ENCODE assay signal across 8 mouse cellular contexts in genomic region chr19:53329992-53330381, GRCm38 (mm10). TPM values are rescaled to one million over a fixed set of nuclear protein-coding genes. Genes with fewer than 3 reads are reported as not detected.
A peak's percentile ranks its signal among the peaks of the same experiment; 100 is the strongest.
DNase-seq lines count a peak whose midpoint lies in the region; ATAC-seq lines count a peak whose summit lies in the region.

No protein-coding gene starts in this region.

- H3K4me2 ChIP-seq in embryonic facial prominence, embryonic 13.5 days, result peak overlapping the region; percentile 88
- peak overlapping the region; percentile 92 for H3K4me2 ChIP-seq in limb, embryonic 15.5 days
- peak overlapping the region; percentile 84 for H3K4me2 ChIP-seq in midbrain, embryonic 16.5 days (ENCODE audit: low read length)

- peak overlapping the region; percentile 78 for H3K27ac ChIP-seq in embryonic facial prominence, embryonic 13.5 days
- peak overlapping the region; percentile 85 for H3K27ac ChIP-seq in limb, embryonic 15.5 days
- H3K27ac ChIP-seq in midbrain, embryonic 16.5 days (ENCODE audit: low read length), result peak overlapping the region; percentile 77

- peaks cover 28% of the 10 kb centered on the region for H3K4me1 ChIP-seq in embryonic facial prominence, embryonic 13.5 days
- H3K4me1 ChIP-seq in limb, embryonic 15.5 days, result peaks cover 29% of the 10 kb centered on the region
- peaks cover 23% of the 10 kb centered on the region for H3K4me1 ChIP-seq in midbrain, embryonic 16.5 days (ENCODE audit: control insufficient read depth, insufficient read depth, low read length)

- H3K9ac ChIP-seq in embryonic facial prominence, embryonic 13.5 days, result peak overlapping the region; percentile 81
- H3K9ac ChIP-seq in limb, embryonic 15.5 days, result peak overlapping the region; percentile 68
- H3K9ac ChIP-seq in midbrain, embryonic 16.5 days (ENCODE audit: low read depth, low read length), result peak overlapping the region; percentile 77

- H3K4me3 ChIP-seq in embryonic facial prominence, embryonic 13.5 days, result peak overlapping the region; percentile 89
- peak overlapping the region; percentile 77 for H3K4me3 ChIP-seq in limb, embryonic 15.5 days
- peak overlapping the region; percentile 53 for H3K4me3 ChIP-seq in midbrain, embryonic 16.5 days (ENCODE audit: low read depth, low read length)

- no peaks in the 10 kb centered on the region for H3K9me3 ChIP-seq in embryonic facial prominence, embryonic 13.5 days
- H3K9me3 ChIP-seq in limb, embryonic 15.5 days, result no peaks in the 10 kb centered on the region
- no peaks in the 10 kb centered on the region for H3K9me3 ChIP-seq in midbrain, embryonic 16.5 days (replicated peaks; ENCODE audit: control insufficient read depth, low read length, poor library complexity, severe bottlenecking)

- H3K27me3 ChIP-seq in embryonic facial prominence, embryonic 13.5 days, result no peaks in the 10 kb centered on the region
- H3K27me3 ChIP-seq in limb, embryonic 15.5 days, result no peaks in the 10 kb centered on the region
- H3K27me3 ChIP-seq in midbrain, embryonic 16.5 days (ENCODE audit: control insufficient read depth, insufficient read depth, low read depth, low read length), result no peaks in the 10 kb centered on the region

- peaks cover 24% of the 10 kb centered on the region for H3K36me3 ChIP-seq in embryonic facial prominence, embryonic 13.5 days
- peaks cover 14% of the 10 kb centered on the region; the same call in 1 of the 2 replicates for H3K36me3 ChIP-seq in limb, embryonic 15.5 days
- H3K36me3 ChIP-seq in midbrain, embryonic 16.5 days (ENCODE audit: control insufficient read depth, insufficient read depth, low read length), result peaks cover 3% of the 10 kb centered on the region; the same call in 1 of the 2 replicates

- ATAC-seq in embryonic facial prominence, embryonic 13.5 days (ENCODE audit: insufficient number of reproducible peaks, insufficient read depth, low FRiP score, low TSS enrichment, low read depth), result peak; percentile 73
- ATAC-seq in limb, embryonic 15.5 days (ENCODE audit: insufficient number of reproducible peaks, low FRiP score, low TSS enrichment, low read depth), result peak; percentile 80
- peak; percentile 76 for ATAC-seq in midbrain, embryonic 16.5 days

- under 1% methylated on average over 27 of the region's 29 CpGs for WGBS in embryonic facial prominence, embryonic 13.5 days
- WGBS in limb, embryonic 15.5 days, result 0% methylated on average over 25 of the region's 29 CpGs
- under 1% methylated on average over 23 of the region's 29 CpGs for WGBS in midbrain, embryonic 16.5 days

- DNase-seq in urinary bladder, adult 2 months (ENCODE audit: low spot score), result peak; percentile 57
- no peak for DNase-seq in urinary bladder, postnatal 10 days (ENCODE audit: low spot score)
- peak; percentile 68 to 75 for DNase-seq in heart, adult 9 months (ENCODE audit: low spot score in 2 of 2)
- DNase-seq in kidney, adult 9 months, result peak; percentile 84
- DNase-seq in spleen, postnatal 36 days (ENCODE audit: low spot score in 2 of 2), result peak; percentile 62 to 65

RNA-seq across cellular contexts. Expression of gene Mxi1, which starts 19.7 kb away (rescaled TPM):
- 37.6 and 43.3 TPM in 2 replicates for polyA plus RNA-seq in urinary bladder, adult 2 months (2012; rRNA removed)
- polyA plus RNA-seq in embryonic facial prominence, embryonic 13.5 days (2015; fragmentation: Nextera tagmentation; extraction: Ambion mirVana), result 26.5 and 40.3 TPM in 2 replicates
- 35.4 and 40.1 TPM in 2 replicates for polyA plus RNA-seq in limb, embryonic 15.5 days (2015; fragmentation: Nextera tagmentation; extraction: Ambion mirVana)
- 37.2 and 40.8 TPM in 2 replicates for polyA plus RNA-seq in midbrain, embryonic 16.5 days (2015; fragmentation: Nextera tagmentation; extraction: Ambion mirVana)

RNA-seq across cellular contexts. Expression of gene Gm10197, which starts 41.6 kb away (rescaled TPM):
- not detected in 2 replicates for polyA plus RNA-seq in urinary bladder, adult 2 months (2012; rRNA removed)
- polyA plus RNA-seq in embryonic facial prominence, embryonic 13.5 days (2015; fragmentation: Nextera tagmentation; extraction: Ambion mirVana), result not detected in 2 replicates
- 2.2 TPM in 1 of 2 replicates, not detected in the other for polyA plus RNA-seq in limb, embryonic 15.5 days (2015; fragmentation: Nextera tagmentation; extraction: Ambion mirVana)
- not detected in 2 replicates for polyA plus RNA-seq in midbrain, embryonic 16.5 days (2015; fragmentation: Nextera tagmentation; extraction: Ambion mirVana)
